Mouse (Mus musculus) urinary bladder, adult 18-20 months (tissue): ENCODE data around the gene Med13.
"Not testable (repeated sequence)": the region's sequence is repeated elsewhere in the genome, so short reads cannot be mapped to it uniquely, and the experiment has no call there.

Experiments
- DNase-seq, 2 experiments: peaks; one replicate each; pipeline ENCODE4 v3.0.0; 2022; ENCODE audit warnings: low spot score in 2 of 2, mixed read lengths in 2 of 2

Med13 gene

GRCm38 (mm10) chr11:86310280-86310679 lies 47.1 kb downstream of the Med13 start:
- no peak for DNase-seq

GRCm38 (mm10) chr11:86292201-86292600 lies 65.2 kb downstream of the Med13 start:
- DNase-seq = not testable (repeated sequence)

GRCm38 (mm10) chr11:86291714-86292113 lies 65.7 kb downstream of the Med13 start:
- DNase-seq = no peak

- DNase-seq = no peak
These were observed 71.7 kb downstream of the Med13 start for GRCm38 (mm10) chr11:86285729-86286128.

- DNase-seq = no peak
These were observed 78.8 kb downstream of the Med13 start for GRCm38 (mm10) chr11:86278442-86279102.

- peak; percentile 87 to 91 for DNase-seq
These were observed 99.8 kb downstream of the Med13 start, which contains the start of gene Ints2 for GRCm38 (mm10) chr11:86257460-86258076. Gene Ints2 (minus strand): TSS chr11:86257575.

GRCm38 (mm10) chr11:86257054-86257453 lies 100.3 kb downstream of the Med13 start:
- DNase-seq = no peak

- no peak for DNase-seq
These were observed 104.1 kb downstream of the Med13 start for GRCm38 (mm10) chr11:86253342-86253741.

- DNase-seq = no peak
These were observed 125.0 kb downstream of the Med13 start for GRCm38 (mm10) chr11:86232446-86232845.

- DNase-seq = no peak
These were observed 125.5 kb downstream of the Med13 start for GRCm38 (mm10) chr11:86231781-86232350.

- no peak for DNase-seq
These were observed 130.7 kb downstream of the Med13 start for GRCm38 (mm10) chr11:86226646-86227180.

- DNase-seq = no peak
These were observed 131.6 kb downstream of the Med13 start for GRCm38 (mm10) chr11:86225761-86226160.
